Mouse (Mus musculus): ENCODE measurements around the gene Sh2d6.
"Not testable (repeated sequence)": the region's sequence is repeated elsewhere in the genome, so short reads cannot be mapped to it uniquely, and the experiment has no call there.

DNA sequence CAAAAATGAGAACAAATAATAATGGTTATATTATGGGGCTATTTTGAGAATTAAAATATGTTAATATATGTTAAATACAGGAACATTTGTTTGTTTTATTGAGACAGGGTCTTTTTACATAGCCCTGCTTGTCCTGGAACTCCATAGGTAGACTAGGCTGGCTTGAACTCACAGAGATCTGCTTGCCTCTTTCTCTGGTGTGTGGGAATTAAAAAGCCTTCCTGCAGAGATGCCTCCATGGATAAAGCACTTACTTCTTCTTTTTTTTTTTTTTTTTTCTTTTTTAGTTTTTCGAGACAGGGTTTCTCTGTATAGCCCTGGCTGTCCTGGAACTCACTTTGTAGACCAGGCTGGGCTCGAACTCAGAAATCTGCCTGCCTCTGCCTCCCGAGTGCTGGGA is 42.8 kb downstream of the Sh2d6 start:
- TF ChIP-seq CTCF (IDR thresholded peaks at IDR 0.05; ENCODE audit: borderline replicate concordance, insufficient read depth, low read length); POLR2A (IDR thresholded peaks at IDR 0.05; ENCODE audit: low read depth, low read length): not testable (repeated sequence)

Measured in embryonic fibroblast, embryonic 13.5 days (primary cell).